Mouse (Mus musculus): ENCODE data around the gene Exoc6. TPM values are rescaled to one million over a fixed set of nuclear protein-coding genes. Genes with fewer than 3 reads are reported as not detected.
"Not testable (repeated sequence)": the region's sequence is repeated elsewhere in the genome, so short reads cannot be mapped to it uniquely, and the experiment has no call there.

Gene Exoc6
- polyA plus RNA-seq, 1 experiment: 1.4 TPM

DNA sequence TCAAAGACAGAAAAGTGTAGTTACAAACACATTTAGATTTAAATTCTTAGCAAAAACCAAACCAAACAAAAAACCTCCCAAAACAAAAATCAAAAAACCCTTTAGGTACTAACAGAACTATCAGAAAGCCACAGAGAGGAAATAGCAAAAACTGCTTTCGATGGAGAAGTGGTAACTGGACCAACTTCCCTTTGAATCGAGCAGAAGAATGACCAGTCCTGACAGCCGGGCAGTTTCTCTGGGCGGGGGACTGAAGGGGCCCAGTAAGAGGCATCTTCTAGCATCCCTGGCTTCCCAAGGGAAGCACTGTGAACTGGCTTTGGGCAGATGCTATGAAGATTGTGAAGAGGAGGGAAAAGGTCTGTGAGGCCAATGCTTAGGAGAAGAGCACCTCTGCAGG lies 3.4 kb upstream of the Exoc6 start:
- Histone ChIP-seq H3K4me1 (ENCODE audit: control insufficient read depth) (peaks cover 32% of the 10 kb centered on the region), H3K27me3 (ENCODE audit: control insufficient read depth) (peaks cover 10% of the 10 kb centered on the region), H3K9me3 (ENCODE audit: control insufficient read depth, low read length) (no peaks in the 10 kb centered on the region), H3K4me3 (replicated peaks) (no peak overlapping the region), H3K36me3 (ENCODE audit: control insufficient read depth) (no peaks in the 10 kb centered on the region)
- TF ChIP-seq TAL1 (IDR thresholded peaks at IDR 0.05; ENCODE audit: low read length) (no peak), GATA1 (IDR thresholded peaks at IDR 0.05; ENCODE audit: low read length) (no peak)

DNA sequence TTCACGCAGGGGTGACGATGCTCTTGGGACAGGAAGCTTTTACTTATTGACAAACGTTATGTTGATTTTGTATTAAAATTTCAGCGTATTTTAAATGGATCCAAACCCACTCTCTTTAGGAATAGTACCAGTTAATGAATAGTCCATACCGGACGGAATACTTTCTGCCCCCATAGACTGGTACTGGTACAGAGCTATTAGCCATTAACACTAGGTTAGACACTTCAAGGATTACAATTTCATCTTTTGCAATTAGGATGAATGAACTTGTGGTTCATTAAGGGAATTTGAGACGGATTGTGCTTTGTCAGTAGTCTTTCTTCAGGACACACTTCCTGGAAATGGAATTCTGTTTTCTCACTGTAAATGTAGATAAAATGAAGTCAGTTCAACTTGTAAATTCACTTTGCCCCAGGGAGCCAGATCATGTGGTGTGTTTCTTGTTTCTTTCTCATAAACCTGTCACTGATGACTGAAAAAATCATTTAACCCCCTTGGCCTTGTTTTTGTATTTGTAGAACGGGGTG lies 885 bp downstream of the Exoc6 start:
- no peaks in the 10 kb centered on the region for H3K9me3 ChIP-seq (ENCODE audit: control insufficient read depth, low read length)
- H3K4me1 ChIP-seq (ENCODE audit: control insufficient read depth): peaks cover 63% of the 10 kb centered on the region
- H3K4me3 ChIP-seq (replicated peaks): peak overlapping the region; percentile 96
- TF ChIP-seq GATA1 (IDR thresholded peaks at IDR 0.05; ENCODE audit: low read length) (no peak), TAL1 (IDR thresholded peaks at IDR 0.05; ENCODE audit: low read length) (no peak)
- H3K36me3 ChIP-seq (ENCODE audit: control insufficient read depth): peaks cover 38% of the 10 kb centered on the region
- peaks cover 8% of the 10 kb centered on the region for H3K27me3 ChIP-seq (ENCODE audit: control insufficient read depth)

DNA sequence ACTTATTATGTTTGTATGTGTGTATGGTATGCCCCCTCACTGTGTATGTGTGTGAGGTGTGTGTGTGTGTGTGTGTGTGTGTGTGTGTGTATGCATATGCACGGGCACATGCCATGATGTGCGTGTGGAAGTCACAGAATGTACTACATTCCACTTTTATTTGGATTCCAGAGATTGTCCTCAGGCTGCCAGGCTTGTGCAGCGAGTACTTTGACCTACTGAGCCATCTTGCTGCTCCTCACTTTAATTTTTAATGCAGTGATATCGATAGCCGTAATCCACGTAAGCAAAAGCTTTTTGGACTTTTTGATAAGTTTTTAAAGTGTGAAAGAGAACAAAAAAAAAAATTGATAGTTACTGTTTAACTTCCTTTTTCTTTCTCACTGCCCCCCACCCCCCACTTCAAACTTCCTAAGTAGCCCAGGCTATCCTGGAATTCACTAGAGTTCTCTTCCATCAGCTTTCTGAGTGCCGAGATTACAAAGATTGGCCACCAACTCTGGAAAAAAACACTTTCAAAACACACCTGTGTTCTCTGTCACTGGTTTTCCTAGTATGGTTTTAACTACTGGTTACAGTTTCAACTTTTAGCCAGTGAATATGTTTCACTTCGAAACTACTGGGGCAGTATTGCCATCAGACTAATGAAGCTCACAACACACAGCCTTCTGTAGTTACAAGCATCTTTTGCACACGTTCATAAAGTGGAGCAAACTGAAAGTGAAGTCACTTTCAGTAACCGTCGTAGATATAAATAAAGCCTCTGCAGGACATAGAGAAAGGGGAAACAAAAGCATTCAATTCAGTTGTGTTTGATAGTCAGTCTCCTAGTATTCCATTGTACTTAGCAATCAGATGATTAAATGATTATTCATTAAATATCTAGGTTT lies 3.4 kb downstream of the Exoc6 start:
- H3K4me3 ChIP-seq (replicated peaks): peak overlapping the region; percentile 17
- no peaks in the 10 kb centered on the region for H3K9me3 ChIP-seq (ENCODE audit: control insufficient read depth, low read length)
- peaks cover 42% of the 10 kb centered on the region for H3K36me3 ChIP-seq (ENCODE audit: control insufficient read depth)
- no peaks in the 10 kb centered on the region for H3K27me3 ChIP-seq (ENCODE audit: control insufficient read depth)
- TF ChIP-seq GATA1 (IDR thresholded peaks at IDR 0.05; ENCODE audit: low read length) (no peak), TAL1 (IDR thresholded peaks at IDR 0.05; ENCODE audit: low read length) (no peak)
- peaks cover 84% of the 10 kb centered on the region for H3K4me1 ChIP-seq (ENCODE audit: control insufficient read depth)

DNA sequence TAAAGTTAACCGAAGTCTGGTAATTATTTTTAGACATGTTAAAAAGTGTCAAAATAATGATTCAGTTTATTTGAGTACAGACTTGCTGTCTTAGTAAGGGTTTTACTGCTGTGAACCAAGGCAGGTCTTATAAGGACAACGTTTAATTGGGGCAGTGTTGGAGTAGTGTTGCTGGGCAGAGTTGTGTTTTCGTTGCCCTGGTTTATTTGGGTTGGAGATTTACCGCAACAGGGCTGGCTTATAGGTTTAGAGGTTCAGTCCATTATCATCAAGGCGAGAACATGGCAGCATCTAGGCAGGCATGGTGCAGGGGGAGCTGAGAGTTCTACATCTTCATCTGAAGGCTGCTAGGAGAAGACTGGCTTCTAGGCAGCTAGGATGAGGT lies 4.0 kb downstream of the Exoc6 start:
- H3K27me3 ChIP-seq (ENCODE audit: control insufficient read depth); H3K4me3 ChIP-seq (replicated peaks); H3K9me3 ChIP-seq (ENCODE audit: control insufficient read depth, low read length): not testable (repeated sequence)
- peaks cover 90% of the 10 kb centered on the region for H3K4me1 ChIP-seq (ENCODE audit: control insufficient read depth)
- peaks cover 42% of the 10 kb centered on the region for H3K36me3 ChIP-seq (ENCODE audit: control insufficient read depth)

DNA sequence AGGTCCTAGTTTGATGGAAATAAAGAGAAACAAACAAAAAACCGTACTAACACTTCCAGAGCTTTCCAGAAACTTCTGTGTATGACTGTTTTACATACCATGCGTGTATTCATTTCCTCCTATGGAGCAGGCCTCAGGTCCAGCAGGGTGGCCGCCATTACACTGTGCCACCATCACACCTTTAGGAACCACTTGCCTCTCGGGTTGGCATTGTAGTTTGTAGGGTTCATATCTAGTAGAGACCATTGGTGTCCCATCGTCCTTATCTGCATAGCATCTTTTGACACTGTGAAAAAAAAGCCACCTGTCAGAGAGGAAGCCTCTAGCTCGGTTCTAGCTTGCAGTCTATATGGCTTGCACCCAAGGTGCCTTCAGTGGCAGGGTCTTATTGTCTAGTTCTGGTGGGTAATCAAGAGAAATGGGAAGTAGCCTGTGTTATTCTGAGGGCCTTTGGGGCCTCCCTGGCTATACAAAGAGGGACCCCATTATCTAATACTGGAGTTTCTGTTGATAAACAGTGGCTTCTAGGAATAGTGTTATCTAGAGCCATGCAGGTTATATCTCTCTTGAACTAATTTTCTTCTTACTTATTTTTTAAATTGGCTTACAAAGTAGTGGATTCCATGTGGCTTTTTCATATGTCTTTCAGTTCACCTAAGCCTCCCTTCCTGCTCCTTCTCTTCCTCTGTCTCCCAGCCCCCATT lies 5.8 kb downstream of the Exoc6 start:
- Histone ChIP-seq H3K4me3 (replicated peaks) (peak overlapping the region; percentile 48), H3K9me3 (ENCODE audit: control insufficient read depth, low read length) (no peaks in the 10 kb centered on the region), H3K36me3 (ENCODE audit: control insufficient read depth) (peaks cover 48% of the 10 kb centered on the region), H3K4me1 (ENCODE audit: control insufficient read depth) (peaks cover 95% of the 10 kb centered on the region), H3K27me3 (ENCODE audit: control insufficient read depth) (no peaks in the 10 kb centered on the region)
- TF ChIP-seq TAL1 (IDR thresholded peaks at IDR 0.05; ENCODE audit: low read length): no peak
- peak; percentile 43; the same call in 1 of the 2 replicates for TF ChIP-seq GATA1 (IDR thresholded peaks at IDR 0.05; ENCODE audit: low read length)

DNA sequence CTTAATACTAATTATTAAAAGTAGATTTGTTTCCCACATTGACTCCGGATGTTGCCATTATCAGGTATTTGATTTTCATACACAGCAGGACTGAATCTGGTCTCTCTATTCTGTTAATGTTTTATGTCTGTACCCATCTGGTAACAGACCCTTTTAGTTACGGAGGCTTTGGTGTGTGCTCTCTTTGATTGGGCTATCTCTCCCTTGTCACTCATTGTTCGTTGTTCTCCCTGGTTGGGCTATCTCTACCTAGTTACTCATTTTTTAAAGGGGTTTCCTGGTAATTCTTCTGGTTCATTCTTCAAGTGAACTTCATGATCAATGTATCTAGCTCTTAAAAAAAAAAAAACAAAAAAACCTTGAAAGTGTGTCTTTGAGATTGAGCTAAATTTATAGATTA lies 7.7 kb downstream of the Exoc6 start:
- no peaks in the 10 kb centered on the region for H3K9me3 ChIP-seq (ENCODE audit: control insufficient read depth, low read length)
- TF ChIP-seq GATA1 (IDR thresholded peaks at IDR 0.05; ENCODE audit: low read length) (no peak), TAL1 (IDR thresholded peaks at IDR 0.05; ENCODE audit: low read length) (no peak)
- peaks cover 41% of the 10 kb centered on the region for H3K36me3 ChIP-seq (ENCODE audit: control insufficient read depth)
- peaks cover 96% of the 10 kb centered on the region for H3K4me1 ChIP-seq (ENCODE audit: control insufficient read depth)
- H3K4me3 ChIP-seq (replicated peaks): no peak overlapping the region
- no peaks in the 10 kb centered on the region for H3K27me3 ChIP-seq (ENCODE audit: control insufficient read depth)

DNA sequence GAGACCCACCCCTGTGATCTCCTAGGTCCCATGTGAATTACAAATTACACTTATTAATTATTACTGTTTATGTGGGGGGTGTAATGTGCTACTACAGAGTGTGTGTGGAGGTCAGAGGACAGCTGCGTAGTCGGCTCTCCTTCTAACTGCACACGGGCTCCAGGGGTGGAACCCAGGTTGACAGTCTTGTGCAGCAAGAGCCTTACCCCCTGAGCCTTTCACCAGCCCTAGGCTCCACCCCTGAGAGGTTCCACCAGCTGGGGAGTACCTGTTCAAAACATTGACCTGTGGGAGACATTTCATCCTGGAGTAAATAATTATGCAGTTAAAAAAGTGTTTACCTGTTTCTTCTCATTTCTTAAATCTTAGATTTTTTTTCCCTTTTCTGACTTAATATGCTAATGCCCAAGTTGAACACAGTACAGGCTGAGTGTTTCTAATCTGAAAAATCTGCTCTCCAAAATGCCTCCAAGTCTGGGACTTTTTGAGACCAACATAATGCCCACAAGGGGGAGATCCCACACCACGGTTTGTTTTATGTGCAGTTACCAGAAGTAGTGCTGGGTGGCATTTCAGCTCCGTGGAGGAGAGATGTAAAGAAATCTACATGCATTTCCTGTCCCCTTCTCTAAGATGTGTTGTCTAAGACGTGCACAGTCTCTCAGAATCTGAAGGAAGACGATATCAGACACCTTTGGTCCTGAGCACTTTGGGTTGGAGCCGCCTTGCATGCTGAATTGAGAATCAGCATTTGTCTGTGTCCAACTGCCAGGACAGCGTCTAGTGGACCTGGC lies 9.3 kb downstream of the Exoc6 start:
- no peak for TF ChIP-seq GATA1 (IDR thresholded peaks at IDR 0.05; ENCODE audit: low read length)
- no peak for TF ChIP-seq TAL1 (IDR thresholded peaks at IDR 0.05; ENCODE audit: low read length)
- Histone ChIP-seq H3K36me3 (ENCODE audit: control insufficient read depth) (peaks cover 26% of the 10 kb centered on the region), H3K27me3 (ENCODE audit: control insufficient read depth) (no peaks in the 10 kb centered on the region), H3K9me3 (ENCODE audit: control insufficient read depth, low read length) (no peaks in the 10 kb centered on the region), H3K4me3 (replicated peaks) (peak overlapping the region; percentile 19), H3K4me1 (ENCODE audit: control insufficient read depth) (peaks cover 86% of the 10 kb centered on the region)

DNA sequence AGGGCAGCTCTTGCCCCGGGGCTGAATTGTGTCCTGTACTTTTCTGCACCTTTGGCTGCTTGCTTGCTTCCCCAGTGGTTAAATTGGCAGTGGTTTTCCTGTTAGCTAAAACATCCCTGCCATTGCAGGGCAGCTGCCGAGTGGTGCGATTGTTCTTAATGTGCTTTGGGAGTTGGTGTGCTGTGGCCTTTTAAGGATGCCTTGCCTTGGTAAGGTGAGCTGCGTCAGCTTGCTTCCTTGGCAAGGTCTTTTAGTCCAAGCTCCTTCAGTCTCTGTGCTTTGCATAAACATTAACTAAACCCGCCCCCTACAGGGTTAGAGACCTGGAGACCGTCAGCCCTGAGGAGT lies 9.8 kb downstream of the Exoc6 start:
- H3K36me3 ChIP-seq (ENCODE audit: control insufficient read depth): peaks cover 22% of the 10 kb centered on the region
- H3K27me3 ChIP-seq (ENCODE audit: control insufficient read depth): no peaks in the 10 kb centered on the region
- peak overlapping the region; percentile 19 for H3K4me3 ChIP-seq (replicated peaks)
- TF ChIP-seq TAL1 (IDR thresholded peaks at IDR 0.05; ENCODE audit: low read length) (no peak), GATA1 (IDR thresholded peaks at IDR 0.05; ENCODE audit: low read length) (no peak)
- H3K4me1 ChIP-seq (ENCODE audit: control insufficient read depth): peaks cover 82% of the 10 kb centered on the region
- H3K9me3 ChIP-seq (ENCODE audit: control insufficient read depth, low read length): no peaks in the 10 kb centered on the region

All from erythroblast, embryonic 14.5 days (primary cell).